Mouse (Mus musculus): ENCODE data around the gene Gm10577. TPM values are rescaled to one million over a fixed set of nuclear protein-coding genes. Genes with fewer than 3 reads are reported as not detected.

The Gm10577 gene
- total RNA-seq, 2 experiments from 2014 or later: not detected

- intact Hi-C loops (cut with DNase I): no loop called here
- TF ChIP-seq CTCF (IDR thresholded peaks at IDR 0.05): no peak
- no peak overlapping the region for H3K4me3 ChIP-seq
- DNase-seq (ENCODE audit: extremely low spot score in 1 of 2, low spot score in 2 of 2): no peak
- H3K27ac ChIP-seq: no peak overlapping the region
These were observed 6.5 kb upstream of the Gm10577 start for GRCm38 (mm10) chr4:101026995-101027394.

DNA sequence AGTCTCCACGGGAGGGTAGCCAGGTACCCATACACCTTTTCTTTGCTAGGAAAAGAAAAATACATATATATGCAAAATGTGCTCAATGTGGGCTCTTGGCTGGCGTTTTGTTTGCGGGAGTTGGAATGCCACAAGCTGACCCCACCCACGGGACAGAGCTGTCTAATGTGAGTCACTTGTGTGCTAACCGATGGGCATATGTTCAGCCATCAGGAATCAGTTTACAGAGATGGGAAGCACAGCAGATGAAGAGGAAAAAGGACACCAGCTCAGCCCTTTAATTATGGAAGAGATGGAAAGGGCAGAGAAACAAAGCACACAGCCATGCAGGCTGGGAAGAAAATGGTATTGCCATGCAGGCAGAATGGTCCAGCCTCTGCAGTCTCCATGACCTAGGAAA lies 6.1 kb upstream of the Gm10577 start:
- no peak for TF ChIP-seq CTCF (IDR thresholded peaks at IDR 0.05)
- intact Hi-C loops (cut with DNase I): no loop called here
- peak; percentile 20 to 32 for DNase-seq (ENCODE audit: extremely low spot score in 1 of 2, low spot score in 2 of 2)

GRCm38 (mm10) chr4:101017806-101018205 lies 2.7 kb downstream of the Gm10577 start:
- TF ChIP-seq CTCF (IDR thresholded peaks at IDR 0.05): no peak
- no peak for DNase-seq (ENCODE audit: extremely low spot score in 1 of 2, low spot score in 2 of 2)
- Histone ChIP-seq H3K4me3 (no peak overlapping the region), H3K27ac (no peak overlapping the region)
- intact Hi-C loops (cut with DNase I): no loop called here

More for the DNA sequence above, 6.1 kb upstream of the Gm10577 start:
- H3K4me3 ChIP-seq: no peak overlapping the region
- H3K27ac ChIP-seq: no peak overlapping the region

DNA sequence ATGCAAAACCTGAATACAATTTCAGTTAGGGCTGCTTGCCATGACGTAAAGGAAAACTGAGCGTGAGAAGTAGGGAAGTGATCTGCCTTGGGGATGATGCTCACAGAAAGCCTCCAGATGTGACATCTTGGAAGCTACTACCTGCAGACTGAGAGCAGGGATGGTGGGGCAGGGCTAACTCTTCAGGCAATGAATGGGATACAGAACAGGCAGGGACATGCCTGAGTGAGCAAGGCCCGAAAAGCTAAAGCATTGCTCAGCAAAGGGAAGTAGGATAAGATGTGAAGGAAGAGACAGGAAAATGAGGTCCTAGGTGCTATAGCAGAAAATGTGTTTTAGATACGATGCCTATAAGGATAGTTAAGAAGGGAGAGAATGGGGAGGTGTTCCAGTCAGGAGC lies 11.4 kb downstream of the Gm10577 start:
- no peak for TF ChIP-seq CTCF (IDR thresholded peaks at IDR 0.05)
- no peak for DNase-seq (ENCODE audit: extremely low spot score in 1 of 2, low spot score in 2 of 2)
- Histone ChIP-seq H3K4me3 (no peak overlapping the region), H3K27ac (no peak overlapping the region)
- intact Hi-C loops (cut with DNase I): no loop called here

DNA sequence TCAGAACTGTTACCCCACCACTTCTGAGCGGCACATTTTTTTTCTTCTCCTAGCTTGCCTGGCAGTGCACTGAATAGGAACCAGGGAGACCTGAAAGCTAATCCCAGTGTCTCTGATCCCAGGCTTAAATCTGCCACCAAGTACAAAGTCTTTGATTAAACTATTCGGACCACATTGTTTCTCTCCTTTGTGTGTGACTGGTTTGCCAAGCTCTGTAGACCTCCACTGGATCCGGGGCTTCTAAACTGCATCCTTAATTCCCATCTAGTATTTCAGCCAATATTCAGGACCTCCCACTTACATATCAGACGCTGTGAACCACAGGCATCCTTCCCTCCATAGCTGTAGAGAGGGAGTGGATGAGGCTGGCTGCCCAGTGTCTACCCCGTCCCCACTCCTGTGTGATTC lies 12.1 kb downstream of the Gm10577 start:
- Histone ChIP-seq H3K4me3 (no peak overlapping the region), H3K27ac (no peak overlapping the region)
- no peak for DNase-seq (ENCODE audit: extremely low spot score in 1 of 2, low spot score in 2 of 2)
- no peak for TF ChIP-seq CTCF (IDR thresholded peaks at IDR 0.05)
- intact Hi-C loops (cut with DNase I): no loop called here

DNA sequence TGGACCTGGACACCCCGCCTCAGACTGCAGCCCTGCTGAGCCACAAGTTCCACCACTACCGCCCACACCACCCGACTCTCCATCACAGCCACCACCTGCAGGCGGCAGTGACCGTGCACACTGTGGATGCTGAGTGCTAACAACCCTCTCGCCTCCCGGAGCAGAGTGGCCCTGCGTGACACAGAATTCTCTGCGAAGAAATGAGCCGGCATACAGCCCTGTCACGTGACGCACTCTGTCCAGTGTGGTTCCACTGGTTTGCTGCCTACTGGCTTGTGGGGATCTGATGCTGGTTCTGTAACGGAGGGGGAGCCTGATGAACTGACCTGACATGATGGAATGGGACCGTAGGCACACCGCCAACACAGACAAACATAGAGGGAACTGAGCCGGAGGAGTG lies 17.5 kb downstream of the Gm10577 start:
- intact Hi-C loops (cut with DNase I): no loop called here
- no peak for TF ChIP-seq CTCF (IDR thresholded peaks at IDR 0.05)
- Histone ChIP-seq H3K4me3 (no peak overlapping the region), H3K27ac (no peak overlapping the region)
- DNase-seq (ENCODE audit: extremely low spot score in 1 of 2, low spot score in 2 of 2): no peak

- no peak overlapping the region for H3K27ac ChIP-seq
- intact Hi-C loops (cut with DNase I): no loop called here
These were observed 19.4 kb downstream of the Gm10577 start for GRCm38 (mm10) chr4:101001073-101001472.

GRCm38 (mm10) chr4:101000622-101001021 lies 19.9 kb downstream of the Gm10577 start:
- no peak for TF ChIP-seq CTCF (IDR thresholded peaks at IDR 0.05)
- DNase-seq (ENCODE audit: extremely low spot score in 1 of 2, low spot score in 2 of 2): no peak
- intact Hi-C loops (cut with DNase I): no loop called here
- no peak overlapping the region for H3K27ac ChIP-seq
- H3K4me3 ChIP-seq: no peak overlapping the region

More at GRCm38 (mm10) chr4:101001073-101001472, 19.4 kb downstream of the Gm10577 start:
- no peak for TF ChIP-seq CTCF (IDR thresholded peaks at IDR 0.05)
- DNase-seq (ENCODE audit: extremely low spot score in 1 of 2, low spot score in 2 of 2): no peak
- H3K4me3 ChIP-seq: no peak overlapping the region

DNA sequence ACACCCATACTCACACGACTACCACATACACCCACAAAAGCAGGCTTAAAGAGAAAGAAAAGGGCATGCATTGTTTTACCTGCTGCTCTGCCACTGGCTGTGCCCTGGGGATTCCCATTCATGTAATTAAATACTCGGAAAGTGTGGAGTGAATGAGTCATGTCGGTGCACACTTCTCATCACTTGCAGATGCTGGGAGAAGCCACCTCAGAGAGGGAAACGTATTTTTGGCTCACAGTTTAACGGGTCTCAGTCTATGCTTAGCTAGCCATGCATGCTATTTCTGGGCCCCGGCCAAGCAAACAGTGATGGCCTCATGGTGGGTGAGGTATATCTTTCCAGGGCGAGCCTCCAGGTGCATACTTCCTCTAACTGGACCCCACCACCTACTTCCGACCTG lies 21.6 kb downstream of the Gm10577 start:
- DNase-seq (ENCODE audit: extremely low spot score in 1 of 2, low spot score in 2 of 2): no peak
- Histone ChIP-seq H3K4me3 (no peak overlapping the region), H3K27ac (no peak overlapping the region)
- intact Hi-C loops (cut with DNase I): loop anchor here (1.0 to 5.0 kb wide), 2 partner anchors 88 to 147 kb away; no protein-coding TSS in a partner anchor
- no peak for TF ChIP-seq CTCF (IDR thresholded peaks at IDR 0.05)

DNA sequence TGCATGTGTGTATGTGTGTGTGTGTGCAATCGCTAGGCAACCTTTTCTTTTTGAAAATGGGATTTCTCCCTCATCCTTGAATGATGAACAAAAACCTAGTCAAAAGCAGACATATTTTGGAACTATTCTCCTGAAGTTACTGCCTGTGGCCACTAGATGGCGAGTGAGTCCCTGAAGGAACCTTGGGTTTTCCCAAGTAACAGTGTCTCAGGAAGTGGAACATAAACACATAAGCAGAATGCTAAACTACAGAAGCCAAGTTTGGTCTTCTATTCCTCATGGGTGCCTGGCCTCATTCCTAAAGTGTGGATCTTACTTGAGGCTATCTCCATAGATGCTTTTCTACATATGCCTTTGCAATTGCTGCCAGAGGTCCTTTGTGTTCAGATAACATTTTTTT lies 22.4 kb downstream of the Gm10577 start:
- DNase-seq (ENCODE audit: extremely low spot score in 1 of 2, low spot score in 2 of 2): peak; percentile 58 to 67
- no peak overlapping the region; the same call in 1 of the 2 replicates for H3K27ac ChIP-seq
- H3K4me3 ChIP-seq: no peak overlapping the region
- peak; percentile 97 for TF ChIP-seq CTCF (IDR thresholded peaks at IDR 0.05)
- intact Hi-C loops (cut with DNase I): loop anchor here (1.0 to 5.0 kb wide), 2 partner anchors 89 to 148 kb away; no protein-coding TSS in a partner anchor

- intact Hi-C loops (cut with DNase I): loop anchor here (5.0 kb wide), 1 partner anchor 91 kb away; no protein-coding TSS in a partner anchor
- peak overlapping the region; percentile 42; the same call in 1 of the 2 replicates for H3K27ac ChIP-seq
- TF ChIP-seq CTCF (IDR thresholded peaks at IDR 0.05): no peak
- no peak for DNase-seq (ENCODE audit: extremely low spot score in 1 of 2, low spot score in 2 of 2)
- no peak overlapping the region for H3K4me3 ChIP-seq
These were observed 24.3 kb downstream of the Gm10577 start for GRCm38 (mm10) chr4:100996060-100996651.

DNA sequence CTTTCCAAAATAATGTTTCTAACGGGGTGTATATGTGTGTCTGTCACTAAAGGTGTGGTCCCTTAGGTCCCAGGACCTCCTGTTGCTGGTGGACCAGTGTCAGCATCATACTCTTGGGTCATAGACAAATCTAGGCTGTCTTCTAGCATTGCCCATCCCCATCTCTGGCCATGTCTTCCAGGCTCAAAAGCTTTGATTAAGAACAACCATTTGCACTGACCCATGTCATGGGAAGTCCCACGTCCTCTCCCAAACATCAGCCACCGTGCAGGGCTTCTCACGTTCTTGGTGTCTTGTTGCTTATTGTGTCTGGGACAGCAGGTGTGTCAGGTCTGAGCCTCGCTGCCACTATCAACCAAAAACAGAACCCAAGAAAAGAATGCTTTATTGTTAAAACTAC lies 24.9 kb downstream of the Gm10577 start:
- H3K4me3 ChIP-seq: no peak overlapping the region
- no peak for DNase-seq (ENCODE audit: extremely low spot score in 1 of 2, low spot score in 2 of 2)
- H3K27ac ChIP-seq: peak overlapping the region; percentile 42; the same call in 1 of the 2 replicates
- no peak for TF ChIP-seq CTCF (IDR thresholded peaks at IDR 0.05)
- intact Hi-C loops (cut with DNase I): loop anchor here (5.0 kb wide), 1 partner anchor 92 kb away; no protein-coding TSS in a partner anchor
